Mouse (Mus musculus) forebrain, embryonic 11.5 days (tissue): ENCODE measurements around the gene Rab31. TPM values are rescaled to one million over a fixed set of nuclear protein-coding genes. Genes with fewer than 3 reads are reported as not detected.

ENCODE experiments used
- ATAC-seq: fragments of 200-750 bp; cut with Nextera tagmentation; replicated peaks from 2 replicates; pipeline ENCODE4 v1.8.0; 2017; ENCODE audit warnings: moderate TSS enrichment; ENCODE audit not compliant: low FRiP score
- DNase-seq: peaks from one replicate; pipeline ENCODE4 v3.0.0-alpha.2; 2017; ENCODE audit warnings: low spot score
- H3K27ac ChIP-seq: fragments of 300-500 bp; sonication (generic); 2 replicates; pipeline ENCODE4 v1.5.1; 2014; ENCODE audit warnings: low read depth, low read length
- H3K27me3 ChIP-seq: fragments of 300-500 bp; sonication (generic); 2 replicates; pipeline ENCODE4 v1.6.1; 2014; ENCODE audit warnings: mild to moderate bottlenecking, low read length, mixed read lengths; ENCODE audit not compliant: control insufficient read depth, insufficient read depth
- H3K36me3 ChIP-seq: fragments of 300-500 bp; sonication (generic); 2 replicates; pipeline ENCODE4 v1.6.1; 2014; ENCODE audit warnings: mild to moderate bottlenecking, low read length, moderate library complexity, mixed read lengths; ENCODE audit not compliant: control insufficient read depth, insufficient read depth
- H3K4me1 ChIP-seq: fragments of 300-500 bp; sonication (generic); replicated peaks from 2 replicates; pipeline ENCODE4 v1.6.1; 2014; ENCODE audit warnings: low read length, mixed read lengths; ENCODE audit not compliant: control insufficient read depth, insufficient read depth
- H3K4me2 ChIP-seq: fragments of 300-500 bp; sonication (generic); 2 replicates; pipeline ENCODE4 v1.6.1; 2014; ENCODE audit warnings: low read depth, mild to moderate bottlenecking, low read length, moderate library complexity, mixed read lengths; ENCODE audit not compliant: severe bottlenecking
- H3K4me3 ChIP-seq: fragments of 300-500 bp; sonication (generic); 2 replicates; pipeline ENCODE4 v1.5.1; 2014; ENCODE audit warnings: low read depth, low read length
- H3K9ac ChIP-seq: fragments of 300-500 bp; sonication (generic); 2 replicates; pipeline ENCODE4 v1.6.1; 2014; ENCODE audit warnings: low read length
- H3K9me3 ChIP-seq: fragments of 300-500 bp; sonication (generic); 2 replicates; pipeline ENCODE4 v1.6.1; 2016; ENCODE audit warnings: low read length, mixed read lengths; ENCODE audit not compliant: control insufficient read depth
- WGBS: fragments of 180-500 bp; shearing (Covaris S2); extraction: QIAGEN DNeasy Blood & Tissue Kit; methylation state at CpG from one replicate; pipeline ENCODE4 v1.1.7; 2014; 5-methylcytosine and 5-hydroxymethylcytosine counted together
- polyA plus RNA-seq: library from polyadenylated mRNA; unstranded; fragments of >200 nt; fragmentation: Nextera tagmentation; extraction: Ambion mirVana; gene quantifications from 2 replicates; pipeline ENCODE4 v1.2.1, GENCODE M21; 2014

Gene Rab31
- polyA plus RNA-seq, 1 experiment from 2014 or later = 73.4 TPM

- Histone ChIP-seq H3K27me3 (no peaks in the 10 kb centered on the region), H3K4me2 (no peak overlapping the region), H3K27ac (no peak overlapping the region), H3K4me1 (no peaks in the 10 kb centered on the region), H3K36me3 (no peaks in the 10 kb centered on the region), H3K9me3 (no peaks in the 10 kb centered on the region), H3K4me3 (no peak overlapping the region), H3K9ac (no peak overlapping the region)
- DNase-seq (peak; percentile 29), ATAC-seq (no peak)
- WGBS = 90% methylated on average over 17 of the region's 17 CpGs
These were observed 106.0 kb downstream of the Rab31 start for GRCm38 (mm10) chr17:65666388-65667161.

DNA sequence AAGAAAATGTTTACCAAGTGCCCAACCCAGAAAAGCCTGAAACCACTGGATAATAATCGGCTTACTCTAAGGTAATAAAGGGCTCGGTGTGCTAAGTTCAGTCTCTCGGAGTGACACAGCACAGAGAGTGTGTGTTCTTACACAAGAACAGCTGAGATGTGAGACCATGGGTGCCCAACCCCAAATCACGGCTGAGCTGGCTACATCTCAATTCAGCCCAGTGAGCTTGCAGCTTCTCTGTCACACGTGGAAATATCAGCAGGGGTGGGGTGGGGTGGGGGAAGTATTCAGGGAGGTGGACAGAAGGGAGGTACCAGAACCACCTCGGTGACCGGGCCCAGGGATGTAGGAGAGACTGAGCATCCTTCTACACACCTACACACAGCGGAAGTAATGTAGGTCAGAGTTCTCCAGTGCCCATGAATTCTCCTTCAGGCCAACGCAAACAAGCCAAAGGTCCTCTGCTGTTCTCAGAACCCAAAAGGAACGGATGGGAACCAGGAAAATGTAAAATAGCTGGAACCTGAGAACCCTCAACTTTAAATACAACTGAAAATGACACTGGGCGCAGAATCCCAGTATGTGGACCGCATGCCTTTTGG is 106.7 kb downstream of the Rab31 start:
- 89% methylated on average over 12 of the region's 12 CpGs for WGBS
- H3K4me2 ChIP-seq = no peak overlapping the region
- no peak overlapping the region for H3K9ac ChIP-seq
- ATAC-seq (no peak), DNase-seq (no peak)
- H3K9me3 ChIP-seq = no peaks in the 10 kb centered on the region
- H3K27ac ChIP-seq = no peak overlapping the region
- H3K4me1 ChIP-seq = no peaks in the 10 kb centered on the region
- H3K4me3 ChIP-seq = no peak overlapping the region
- H3K27me3 ChIP-seq = no peaks in the 10 kb centered on the region
- H3K36me3 ChIP-seq = no peaks in the 10 kb centered on the region

DNA sequence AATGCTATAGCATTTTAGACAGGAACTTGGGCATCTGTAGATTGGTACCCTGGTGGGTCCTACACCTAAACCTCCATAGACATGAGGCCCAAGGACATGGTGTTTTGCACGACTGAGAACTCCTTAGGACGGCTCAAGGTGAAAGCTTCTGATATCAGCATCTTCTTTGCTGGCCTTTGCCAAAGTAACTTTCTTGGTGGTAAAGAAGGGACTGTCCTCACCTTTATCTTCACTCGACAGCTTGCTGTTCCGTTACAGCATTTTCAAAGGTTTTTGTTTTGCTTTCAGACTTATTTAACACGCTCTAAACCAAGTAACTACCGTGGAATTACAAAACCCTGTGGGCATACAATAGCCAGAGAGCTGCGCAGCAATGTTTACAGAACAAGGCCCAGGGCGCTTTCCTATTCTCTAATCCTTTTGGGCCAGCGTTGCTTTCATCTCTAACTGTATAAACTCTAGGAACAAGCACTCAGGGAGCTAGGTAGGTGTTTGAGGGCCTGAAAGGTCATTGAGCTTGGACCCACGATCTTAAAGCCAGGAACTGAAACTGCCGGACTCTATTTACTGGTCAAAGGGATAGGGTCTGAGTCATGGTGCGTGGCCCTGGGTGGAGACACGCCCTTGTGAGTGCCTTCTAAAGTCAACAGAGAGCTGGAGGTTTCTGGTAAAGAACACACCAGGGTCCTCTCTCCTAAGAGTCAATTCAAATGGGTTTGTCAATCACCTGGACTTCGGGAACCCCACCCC is 109.0 kb downstream of the Rab31 start:
- Histone ChIP-seq H3K36me3 (no peaks in the 10 kb centered on the region), H3K9ac (no peak overlapping the region), H3K4me3 (no peak overlapping the region), H3K4me1 (no peaks in the 10 kb centered on the region), H3K4me2 (no peak overlapping the region), H3K27me3 (no peaks in the 10 kb centered on the region), H3K9me3 (no peaks in the 10 kb centered on the region), H3K27ac (no peak overlapping the region)
- DNase-seq (no peak), ATAC-seq (no peak)
- WGBS = 83% methylated on average over 14 of the region's 14 CpGs

DNA sequence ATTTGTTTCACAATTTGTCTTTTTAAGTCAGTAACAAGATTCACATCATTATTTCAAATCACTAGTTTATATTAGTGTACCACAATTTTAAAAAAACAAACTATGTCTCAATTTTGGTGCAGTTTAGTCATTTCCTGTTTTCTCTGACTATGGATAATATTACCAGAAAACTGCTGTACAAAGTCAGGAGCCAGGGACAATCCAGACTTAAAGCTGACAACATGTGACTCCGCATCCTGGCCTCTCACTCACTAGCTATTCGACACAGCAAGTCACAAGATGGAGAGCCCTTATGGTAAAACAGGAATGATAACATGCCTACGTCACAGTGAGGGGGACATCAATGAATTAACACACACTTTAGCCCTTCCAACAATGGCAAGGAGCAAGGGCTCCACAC is 109.9 kb downstream of the Rab31 start:
- Histone ChIP-seq H3K4me1 (no peaks in the 10 kb centered on the region), H3K9me3 (no peaks in the 10 kb centered on the region), H3K27ac (no peak overlapping the region), H3K4me2 (no peak overlapping the region), H3K27me3 (no peaks in the 10 kb centered on the region), H3K9ac (no peak overlapping the region), H3K36me3 (no peaks in the 10 kb centered on the region), H3K4me3 (no peak overlapping the region)
- no peak for ATAC-seq
- DNase-seq = no peak
- WGBS = 87% methylated on average over 3 of the region's 3 CpGs

- no peak overlapping the region for H3K4me3 ChIP-seq
- H3K36me3 ChIP-seq = no peaks in the 10 kb centered on the region
- no peak overlapping the region for H3K9ac ChIP-seq
- H3K4me2 ChIP-seq = no peak overlapping the region
- no peaks in the 10 kb centered on the region for H3K4me1 ChIP-seq
- H3K27me3 ChIP-seq = no peaks in the 10 kb centered on the region
- ATAC-seq (no peak), DNase-seq (no peak)
- H3K27ac ChIP-seq = no peak overlapping the region
- 95% methylated on average over 2 of the region's 2 CpGs for WGBS
- H3K9me3 ChIP-seq = no peaks in the 10 kb centered on the region
These were observed 114.1 kb downstream of the Rab31 start for GRCm38 (mm10) chr17:65658416-65658815.

DNA sequence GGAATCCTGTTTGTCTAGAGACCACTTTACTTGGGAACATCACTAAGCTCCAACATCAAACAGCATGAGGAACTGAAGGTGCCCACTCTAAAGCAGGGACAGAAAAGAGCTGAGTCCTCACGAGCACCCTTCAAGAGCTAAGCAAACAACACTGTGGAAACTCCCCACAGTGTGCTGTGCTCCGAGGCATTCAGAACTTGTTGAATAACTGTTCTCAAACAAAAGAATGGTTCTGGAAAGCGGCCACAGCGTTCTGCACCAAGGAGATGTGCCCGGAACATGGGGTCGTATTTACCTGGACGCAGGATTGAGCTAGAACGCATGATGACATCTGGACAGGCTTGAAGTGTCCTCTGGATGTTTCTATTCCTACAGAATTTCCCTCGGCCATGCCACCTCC is 114.6 kb downstream of the Rab31 start:
- Histone ChIP-seq H3K9ac (no peak overlapping the region), H3K27ac (no peak overlapping the region), H3K36me3 (no peaks in the 10 kb centered on the region), H3K4me2 (no peak overlapping the region), H3K27me3 (no peaks in the 10 kb centered on the region), H3K4me3 (no peak overlapping the region), H3K4me1 (no peaks in the 10 kb centered on the region), H3K9me3 (no peaks in the 10 kb centered on the region)
- DNase-seq = no peak
- WGBS = 94% methylated on average over 9 of the region's 9 CpGs
- ATAC-seq = no peak

- Histone ChIP-seq H3K9ac (no peak overlapping the region), H3K9me3 (no peaks in the 10 kb centered on the region), H3K36me3 (no peaks in the 10 kb centered on the region), H3K4me3 (no peak overlapping the region), H3K4me2 (no peak overlapping the region), H3K4me1 (no peaks in the 10 kb centered on the region), H3K27ac (no peak overlapping the region), H3K27me3 (no peaks in the 10 kb centered on the region)
- 89% methylated on average over 6 of the region's 6 CpGs for WGBS
- no peak for DNase-seq
- ATAC-seq = no peak
These were observed 115.8 kb downstream of the Rab31 start for GRCm38 (mm10) chr17:65656731-65657130.

- H3K9ac ChIP-seq = no peak overlapping the region
- no peak overlapping the region for H3K4me2 ChIP-seq
- H3K27ac ChIP-seq = no peak overlapping the region
- WGBS = 92% methylated on average over 8 of the region's 8 CpGs
- no peaks in the 10 kb centered on the region for H3K9me3 ChIP-seq
- H3K4me3 ChIP-seq = no peak overlapping the region
- H3K4me1 ChIP-seq = no peaks in the 10 kb centered on the region
- H3K36me3 ChIP-seq = no peaks in the 10 kb centered on the region
- DNase-seq (no peak), ATAC-seq (no peak)
- no peaks in the 10 kb centered on the region for H3K27me3 ChIP-seq
These were observed 116.5 kb downstream of the Rab31 start for GRCm38 (mm10) chr17:65656076-65656475.
